Mouse (Mus musculus): ENCODE results near the gene Hoxb2. TPM values are rescaled to one million over a fixed set of nuclear protein-coding genes. Genes with fewer than 3 reads are reported as not detected.

The Hoxb2 gene
- polyA plus RNA-seq, 1 experiment from 2014 or later = 36.9 TPM

- Histone ChIP-seq H3K4me1 (peaks cover 57% of the 10 kb centered on the region), H3K4me2 (peak overlapping the region; percentile 40), H3K27ac (peak overlapping the region; percentile 97), H3K4me3 (no peak overlapping the region), H3K9me3 (no peaks in the 10 kb centered on the region), H3K36me3 (no peaks in the 10 kb centered on the region), H3K9ac (no peak overlapping the region; the same call in 1 of the 2 replicates), H3K27me3 (peaks cover 62% of the 10 kb centered on the region)
- WGBS = 16% methylated on average over 21 of the region's 21 CpGs
- no peak for ATAC-seq (ENCODE audit: borderline replicate concordance, extremely low read depth, low FRiP score, low TSS enrichment)
Observed at GRCm38 (mm10) chr11:96348141-96348928, 2.0 kb upstream of the Hoxb2 start.

GRCm38 (mm10) chr11:96348988-96349387, 1.3 kb upstream of the Hoxb2 start:
- Histone ChIP-seq H3K4me3 (no peak overlapping the region), H3K27me3 (peaks cover 58% of the 10 kb centered on the region), H3K4me2 (peak overlapping the region; percentile 65), H3K4me1 (peaks cover 55% of the 10 kb centered on the region), H3K9me3 (no peaks in the 10 kb centered on the region), H3K9ac (peak overlapping the region; percentile 4; the same call in 1 of the 2 replicates), H3K36me3 (no peaks in the 10 kb centered on the region), H3K27ac (peak overlapping the region; percentile 97)
- no peak for ATAC-seq (ENCODE audit: borderline replicate concordance, extremely low read depth, low FRiP score, low TSS enrichment)
- 39% methylated on average over 3 of the region's 3 CpGs for WGBS

GRCm38 (mm10) chr11:96349491-96350340, 609 bp upstream of the Hoxb2 start:
- Histone ChIP-seq H3K36me3 (no peaks in the 10 kb centered on the region), H3K9ac (peak overlapping the region; percentile 4), H3K27ac (peak overlapping the region; percentile 97), H3K4me2 (peak overlapping the region; percentile 65), H3K27me3 (peaks cover 56% of the 10 kb centered on the region), H3K4me1 (peaks cover 53% of the 10 kb centered on the region), H3K4me3 (peak overlapping the region; percentile 7; the same call in 1 of the 2 replicates), H3K9me3 (no peaks in the 10 kb centered on the region)
- no peak for ATAC-seq (ENCODE audit: borderline replicate concordance, extremely low read depth, low FRiP score, low TSS enrichment)
- 17% methylated on average over 14 of the region's 14 CpGs for WGBS

GRCm38 (mm10) chr11:96350791-96351190, 466 bp downstream of the Hoxb2 start:
- H3K9ac ChIP-seq = peak overlapping the region; percentile 29; the same call in 1 of the 2 replicates
- peaks cover 45% of the 10 kb centered on the region for H3K27me3 ChIP-seq
- no peaks in the 10 kb centered on the region for H3K36me3 ChIP-seq
- no peak for ATAC-seq (ENCODE audit: borderline replicate concordance, extremely low read depth, low FRiP score, low TSS enrichment)
- 0 out of 2 replicates have a peak overlapping the region, but pooled peaks have one; percentile 52 for H3K4me3 ChIP-seq
- peaks cover 48% of the 10 kb centered on the region for H3K4me1 ChIP-seq
- WGBS = 26% methylated on average over 2 of the region's 2 CpGs
- H3K9me3 ChIP-seq = no peaks in the 10 kb centered on the region
- peak overlapping the region; percentile 97 for H3K27ac ChIP-seq
- H3K4me2 ChIP-seq = peak overlapping the region; percentile 65

GRCm38 (mm10) chr11:96351312-96351711, 987 bp downstream of the Hoxb2 start:
- peak overlapping the region; percentile 97 for H3K27ac ChIP-seq
- peaks cover 45% of the 10 kb centered on the region for H3K4me1 ChIP-seq
- H3K4me3 ChIP-seq = peak overlapping the region; percentile 52
- peak overlapping the region; percentile 65 for H3K9ac ChIP-seq
- 9% methylated on average over 11 of the region's 11 CpGs for WGBS
- peak; percentile 46; the same call in 1 of the 2 replicates for ATAC-seq (ENCODE audit: borderline replicate concordance, extremely low read depth, low FRiP score, low TSS enrichment)
- H3K36me3 ChIP-seq = no peaks in the 10 kb centered on the region
- H3K27me3 ChIP-seq = peaks cover 40% of the 10 kb centered on the region
- no peaks in the 10 kb centered on the region for H3K9me3 ChIP-seq
- H3K4me2 ChIP-seq = peak overlapping the region; percentile 65

GRCm38 (mm10) chr11:96351831-96352230, 1.5 kb downstream of the Hoxb2 start:
- Histone ChIP-seq H3K4me1 (peaks cover 41% of the 10 kb centered on the region), H3K9me3 (no peaks in the 10 kb centered on the region), H3K4me3 (peak overlapping the region; percentile 52), H3K4me2 (peak overlapping the region; percentile 65), H3K27me3 (peaks cover 35% of the 10 kb centered on the region; the same call in 1 of the 2 replicates), H3K9ac (peak overlapping the region; percentile 65), H3K27ac (peak overlapping the region; percentile 97), H3K36me3 (no peaks in the 10 kb centered on the region)
- ATAC-seq (ENCODE audit: borderline replicate concordance, extremely low read depth, low FRiP score, low TSS enrichment) = peak; percentile 71
- WGBS = 1% methylated on average over 22 of the region's 22 CpGs

- no peaks in the 10 kb centered on the region for H3K36me3 ChIP-seq
- under 1% methylated on average over 74 of the region's 75 CpGs for WGBS
- peak overlapping the region; percentile 52 for H3K4me3 ChIP-seq
- peaks cover 37% of the 10 kb centered on the region for H3K4me1 ChIP-seq
- no peak for ATAC-seq (ENCODE audit: borderline replicate concordance, extremely low read depth, low FRiP score, low TSS enrichment)
- H3K27me3 ChIP-seq = peaks cover 29% of the 10 kb centered on the region; the same call in 1 of the 2 replicates
- H3K9me3 ChIP-seq = no peaks in the 10 kb centered on the region
- H3K27ac ChIP-seq = peak overlapping the region; percentile 97
- H3K9ac ChIP-seq = peak overlapping the region; percentile 65
- H3K4me2 ChIP-seq = peak overlapping the region; percentile 65
Observed at GRCm38 (mm10) chr11:96352691-96353521, 2.6 kb downstream of the Hoxb2 start.

GRCm38 (mm10) chr11:96353522-96353841, 3.2 kb downstream of the Hoxb2 start:
- no peak for ATAC-seq (ENCODE audit: borderline replicate concordance, extremely low read depth, low FRiP score, low TSS enrichment)
- Histone ChIP-seq H3K27ac (peak overlapping the region; percentile 97), H3K27me3 (peaks cover 23% of the 10 kb centered on the region; the same call in 1 of the 2 replicates), H3K4me3 (peak overlapping the region; percentile 52), H3K36me3 (no peaks in the 10 kb centered on the region), H3K4me1 (peaks cover 32% of the 10 kb centered on the region), H3K9ac (peak overlapping the region; percentile 65), H3K9me3 (no peaks in the 10 kb centered on the region), H3K4me2 (peak overlapping the region; percentile 65)
- 3% methylated on average over 14 of the region's 14 CpGs for WGBS

- Histone ChIP-seq H3K4me2 (peak overlapping the region; percentile 65), H3K9ac (peak overlapping the region; percentile 65), H3K9me3 (no peaks in the 10 kb centered on the region), H3K27me3 (peaks cover 21% of the 10 kb centered on the region; the same call in 1 of the 2 replicates), H3K27ac (peak overlapping the region; percentile 74), H3K4me3 (peak overlapping the region; percentile 52), H3K36me3 (no peaks in the 10 kb centered on the region), H3K4me1 (peaks cover 28% of the 10 kb centered on the region)
- 13% methylated on average over 8 of the region's 8 CpGs for WGBS
- no peak for ATAC-seq (ENCODE audit: borderline replicate concordance, extremely low read depth, low FRiP score, low TSS enrichment)
Observed at GRCm38 (mm10) chr11:96353939-96354338, 3.6 kb downstream of the Hoxb2 start.

- 1% methylated on average over 25 of the region's 25 CpGs for WGBS
- H3K4me3 ChIP-seq = peak overlapping the region; percentile 52
- H3K27me3 ChIP-seq = peaks cover 21% of the 10 kb centered on the region; the same call in 1 of the 2 replicates
- ATAC-seq (ENCODE audit: borderline replicate concordance, extremely low read depth, low FRiP score, low TSS enrichment) = no peak
- no peaks in the 10 kb centered on the region for H3K36me3 ChIP-seq
- H3K27ac ChIP-seq = peak overlapping the region; percentile 74
- H3K4me2 ChIP-seq = peak overlapping the region; percentile 65
- H3K9ac ChIP-seq = peak overlapping the region; percentile 65
- peaks cover 27% of the 10 kb centered on the region for H3K4me1 ChIP-seq
- H3K9me3 ChIP-seq = no peaks in the 10 kb centered on the region
Observed at GRCm38 (mm10) chr11:96354376-96354775, 4.1 kb downstream of the Hoxb2 start.

GRCm38 (mm10) chr11:96354801-96355311, 4.5 kb downstream of the Hoxb2 start:
- Histone ChIP-seq H3K4me3 (peak overlapping the region; percentile 52), H3K27ac (peak overlapping the region; percentile 74), H3K9ac (peak overlapping the region; percentile 65), H3K4me1 (peaks cover 23% of the 10 kb centered on the region), H3K9me3 (no peaks in the 10 kb centered on the region), H3K36me3 (no peaks in the 10 kb centered on the region), H3K27me3 (peaks cover 21% of the 10 kb centered on the region; the same call in 1 of the 2 replicates), H3K4me2 (peak overlapping the region; percentile 65)
- no peak for ATAC-seq (ENCODE audit: borderline replicate concordance, extremely low read depth, low FRiP score, low TSS enrichment)
- WGBS = 13% methylated on average over 9 of the region's 9 CpGs
